Mouse (Mus musculus): ENCODE results near the gene Tcl1b2.
"Not testable (repeated sequence)": the region's sequence is repeated elsewhere in the genome, so short reads cannot be mapped to it uniquely, and the experiment has no call there.

GRCm38 (mm10) chr12:105129494-105130205 is 16.2 kb upstream of the Tcl1b2 start:
- TF ChIP-seq CTCF, EP300 (IDR thresholded peaks at IDR 0.05): not testable (repeated sequence)
